Comparison of ENCODE assay signal across 27 mouse cellular contexts in the genomic region with DNA sequence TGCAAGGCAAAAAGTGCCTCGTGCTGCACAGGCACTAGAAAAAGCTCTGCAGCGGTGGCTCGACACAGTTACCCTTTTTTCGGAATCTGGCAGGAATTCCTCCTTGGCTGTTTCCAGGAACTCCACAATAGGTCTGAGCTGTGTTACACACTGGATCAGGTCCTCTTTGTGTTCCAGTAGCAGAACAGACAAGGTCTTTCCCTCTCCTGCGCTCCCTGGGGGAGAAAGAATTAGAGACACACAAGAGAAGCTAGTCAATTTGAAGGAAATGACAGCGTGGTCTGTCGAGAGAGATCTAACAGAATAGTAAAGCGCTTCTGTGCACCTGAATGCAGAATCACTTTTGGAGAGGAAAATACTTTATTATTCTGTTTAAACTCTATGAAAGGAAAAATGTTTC. TPM values are rescaled to one million over a fixed set of nuclear protein-coding genes. Genes with fewer than 3 reads are reported as not detected.
A peak's percentile ranks its signal among the peaks of the same experiment; 100 is the strongest.
DNase-seq lines count a peak whose midpoint lies in the region; ATAC-seq and TF ChIP-seq lines count a peak whose summit lies in the region.
"Had no signal": no experiment of that assay in that cellular context is flagged by ENCODE, and none has a peak within 500 bp of the region (broad histone marks: within the 10 kb centered on the region; RNA-seq: fewer than 3 reads in every experiment).

No protein-coding gene starts in this region.

- DNase-seq in forebrain, postnatal 0 days, result no peak
- DNase-seq in brain, embryonic 14.5 days (ENCODE audit: low read depth), result peak; percentile 64
- DNase-seq in midbrain, embryonic 14.5 days, result peak; percentile 69
- no peak for DNase-seq in adrenal gland, postnatal 25 days
- no peak for DNase-seq in T-cell, adult 2 months (ENCODE audit: low spot score)
- no peak for DNase-seq in layer of hippocampus, adult 9-11 months
- DNase-seq: adrenal gland, adult 2 months; adrenal gland, postnatal 10 days; adrenal gland, postnatal 36 days; B cell, adult 2 months; cerebellum, adult 11 months; cerebellum, adult 18-20 months; cerebellum, adult 8-10 months; cerebellum, adult 9-11 months; cerebellum, postnatal 14 days; cerebellum, postnatal 36 days had no signal

- no peak overlapping the region for H3K4me3 ChIP-seq in forebrain, postnatal 0 days (ENCODE audit: low read depth, low read length)
- no peak overlapping the region for H3K4me3 ChIP-seq in forebrain, embryonic 15.5 days
- H3K4me3 ChIP-seq in midbrain, embryonic 14.5 days (replicated peaks; ENCODE audit: low read depth, low read length), result no peak overlapping the region
- no peak overlapping the region for H3K4me3 ChIP-seq in midbrain, embryonic 16.5 days (ENCODE audit: low read depth, low read length)
- H3K4me3 ChIP-seq: embryonic facial prominence, embryonic 10.5 days; embryonic facial prominence, embryonic 12.5 days; forebrain, embryonic 13.5 days had no signal

- 0 out of 2 replicates have a peak, but pooled peaks have one; percentile 4 for TF ChIP-seq CTCF in forebrain, postnatal 0 days (IDR thresholded peaks at IDR 0.05; ENCODE audit: low read depth)
- no peak for TF ChIP-seq CTCF in brain, embryonic 14.5 days (IDR thresholded peaks at IDR 0.05; ENCODE audit: borderline replicate concordance, extremely low read depth, insufficient read depth, insufficient read length)

- 54% methylated on average over 8 of the region's 8 CpGs for WGBS in forebrain, postnatal 0 days
- WGBS in forebrain, embryonic 15.5 days, result 63% methylated on average over 8 of the region's 8 CpGs
- WGBS in midbrain, embryonic 14.5 days, result 48% methylated on average over 8 of the region's 8 CpGs
- 39% methylated on average over 8 of the region's 8 CpGs for WGBS in midbrain, embryonic 16.5 days

- no peaks in the 10 kb centered on the region for H3K36me3 ChIP-seq in forebrain, postnatal 0 days (ENCODE audit: insufficient read depth)
- H3K36me3 ChIP-seq in forebrain, embryonic 15.5 days, result no peaks in the 10 kb centered on the region
- H3K36me3 ChIP-seq in midbrain, embryonic 14.5 days (ENCODE audit: control insufficient read depth, insufficient read depth, low read length), result no peaks in the 10 kb centered on the region
- H3K36me3 ChIP-seq in midbrain, embryonic 16.5 days (ENCODE audit: control insufficient read depth, insufficient read depth, low read length), result no peaks in the 10 kb centered on the region
- H3K36me3 ChIP-seq: embryonic facial prominence, embryonic 12.5 days had no signal

- no peak for TF ChIP-seq POLR2A in brain, embryonic 14.5 days (IDR thresholded peaks at IDR 0.05; ENCODE audit: borderline replicate concordance, extremely low read depth, insufficient read depth, insufficient read length, poor library complexity, severe bottlenecking)

- H3K9me3 ChIP-seq in forebrain, postnatal 0 days (ENCODE audit: low read length), result no peaks in the 10 kb centered on the region
- no peaks in the 10 kb centered on the region for H3K9me3 ChIP-seq in forebrain, embryonic 15.5 days
- H3K9me3 ChIP-seq in midbrain, embryonic 14.5 days (ENCODE audit: control insufficient read depth, low read length), result no peaks in the 10 kb centered on the region
- no peaks in the 10 kb centered on the region for H3K9me3 ChIP-seq in midbrain, embryonic 16.5 days (replicated peaks; ENCODE audit: control insufficient read depth, low read length, poor library complexity, severe bottlenecking)
- H3K9me3 ChIP-seq: embryonic facial prominence, embryonic 10.5 days; embryonic facial prominence, embryonic 12.5 days; forebrain, embryonic 13.5 days; G1E had no signal

- no peak overlapping the region for H3K9ac ChIP-seq in forebrain, postnatal 0 days
- H3K9ac ChIP-seq in forebrain, embryonic 15.5 days (replicated peaks), result no peak overlapping the region
- H3K9ac ChIP-seq in midbrain, embryonic 14.5 days (replicated peaks; ENCODE audit: low read length), result no peak overlapping the region; the same call in 1 of the 2 replicates
- no peak overlapping the region for H3K9ac ChIP-seq in midbrain, embryonic 16.5 days (ENCODE audit: low read depth, low read length)
- H3K9ac ChIP-seq: embryonic facial prominence, embryonic 12.5 days; forebrain, embryonic 13.5 days had no signal

- H3K27ac ChIP-seq in forebrain, postnatal 0 days (ENCODE audit: low read depth, low read length), result no peak overlapping the region
- H3K27ac ChIP-seq in forebrain, embryonic 15.5 days (replicated peaks), result no peak overlapping the region
- peak overlapping the region; percentile 46 for H3K27ac ChIP-seq in midbrain, embryonic 14.5 days (replicated peaks; ENCODE audit: low read depth, low read length)
- peak overlapping the region; percentile 71 for H3K27ac ChIP-seq in midbrain, embryonic 16.5 days (ENCODE audit: low read length)
- H3K27ac ChIP-seq: embryonic facial prominence, embryonic 10.5 days; embryonic facial prominence, embryonic 12.5 days; forebrain, embryonic 13.5 days had no signal

- no peak overlapping the region for H3K4me2 ChIP-seq in forebrain, postnatal 0 days (ENCODE audit: low read depth)
- H3K4me2 ChIP-seq in forebrain, embryonic 15.5 days (replicated peaks), result no peak overlapping the region
- no peak overlapping the region for H3K4me2 ChIP-seq in midbrain, embryonic 14.5 days (ENCODE audit: low read length)
- H3K4me2 ChIP-seq in midbrain, embryonic 16.5 days (ENCODE audit: low read length), result no peak overlapping the region
- H3K4me2 ChIP-seq: embryonic facial prominence, embryonic 12.5 days; forebrain, embryonic 13.5 days had no signal

- no peaks in the 10 kb centered on the region for H3K4me1 ChIP-seq in forebrain, postnatal 0 days (ENCODE audit: insufficient read depth)
- H3K4me1 ChIP-seq in forebrain, embryonic 15.5 days, result 0 out of 2 replicates have a peak, but pooled peaks cover 2% of the 10 kb centered on the region
- H3K4me1 ChIP-seq in midbrain, embryonic 14.5 days (ENCODE audit: control insufficient read depth, insufficient read depth, low read length), result peaks cover 23% of the 10 kb centered on the region
- H3K4me1 ChIP-seq in midbrain, embryonic 16.5 days (ENCODE audit: control insufficient read depth, insufficient read depth, low read length), result peaks cover 7% of the 10 kb centered on the region
- H3K4me1 ChIP-seq: embryonic facial prominence, embryonic 10.5 days had no signal

- no peak for ATAC-seq in forebrain, postnatal 0 days
- ATAC-seq in forebrain, embryonic 15.5 days (replicated peaks), result no peak
- no peak; the same call in 1 of the 2 replicates for ATAC-seq in midbrain, embryonic 14.5 days (ENCODE audit: low FRiP score, low TSS enrichment)
- peak; percentile 76; the same call in 1 of the 2 replicates for ATAC-seq in midbrain, embryonic 16.5 days
- ATAC-seq: CD4-positive, CD25-positive, alpha-beta regulatory T cell, adult 4 months; forebrain, embryonic 13.5 days; forebrain, embryonic 16.5 days; Patski had no signal

- no peaks in the 10 kb centered on the region for H3K27me3 ChIP-seq in forebrain, postnatal 0 days (ENCODE audit: insufficient read depth, low read length)
- no peaks in the 10 kb centered on the region for H3K27me3 ChIP-seq in forebrain, embryonic 15.5 days
- no peaks in the 10 kb centered on the region for H3K27me3 ChIP-seq in midbrain, embryonic 14.5 days (ENCODE audit: control insufficient read depth, insufficient read depth, low read length)
- no peaks in the 10 kb centered on the region for H3K27me3 ChIP-seq in midbrain, embryonic 16.5 days (ENCODE audit: control insufficient read depth, insufficient read depth, low read depth, low read length)
- H3K27me3 ChIP-seq: CH12.LX; embryonic facial prominence, embryonic 12.5 days; forebrain, embryonic 13.5 days; Patski had no signal

RNA-seq across cellular contexts. Expression of gene Zbtb40, which starts 41.6 kb away (rescaled TPM):
- 6.2 and 6.8 TPM in 2 replicates for total RNA-seq in forebrain, postnatal 0 days (2014; rRNA removed)
- polyA plus RNA-seq in forebrain, postnatal 0 days (2015; fragmentation: Nextera tagmentation; extraction: Ambion mirVana), result 0.58 and 0.87 TPM in 2 replicates
- polyA plus RNA-seq in forebrain, embryonic 15.5 days (2015; fragmentation: Nextera tagmentation; extraction: Ambion mirVana), result 5.1 and 5.7 TPM in 2 replicates
- polyA plus RNA-seq in brain, embryonic 14.5 days (2012; rRNA removed), result 8.5 and 12.5 TPM in 2 replicates
- polyA plus RNA-seq in midbrain, embryonic 14.5 days (2014; fragmentation: Nextera tagmentation; extraction: Ambion mirVana), result 3.4 and 4.3 TPM in 2 replicates
- polyA plus RNA-seq in midbrain, embryonic 16.5 days (2015; fragmentation: Nextera tagmentation; extraction: Ambion mirVana), result 3.6 and 4.6 TPM in 2 replicates
- total RNA-seq in adrenal gland, postnatal 25 days (2021), result 13.8 and 14.4 TPM in 2 replicates

RNA-seq across cellular contexts. Expression of gene Epha8, which starts 50.4 kb away (rescaled TPM):
- total RNA-seq in forebrain, postnatal 0 days (2014; rRNA removed), result 20.5 and 23.9 TPM in 2 replicates
- 6.6 and 9.5 TPM in 2 replicates for polyA plus RNA-seq in forebrain, postnatal 0 days (2015; fragmentation: Nextera tagmentation; extraction: Ambion mirVana)
- polyA plus RNA-seq in forebrain, embryonic 15.5 days (2015; fragmentation: Nextera tagmentation; extraction: Ambion mirVana), result 4.6 and 5.1 TPM in 2 replicates
- 28.5 and 33.9 TPM in 2 replicates for polyA plus RNA-seq in brain, embryonic 14.5 days (2012; rRNA removed)
- polyA plus RNA-seq in midbrain, embryonic 14.5 days (2014; fragmentation: Nextera tagmentation; extraction: Ambion mirVana), result 18.5 and 20.5 TPM in 2 replicates
- polyA plus RNA-seq in midbrain, embryonic 16.5 days (2015; fragmentation: Nextera tagmentation; extraction: Ambion mirVana), result 18.4 and 20.7 TPM in 2 replicates
- total RNA-seq in adrenal gland, postnatal 25 days (2021), result 0.33 and 0.43 TPM in 2 replicates
- total RNA-seq: CH12.LX; common myeloid progenitor, adult 5-6 weeks had no signal
- polyA plus RNA-seq: CD4-positive, CD25-positive, alpha-beta regulatory T cell, adult 4 months; G1E; Patski had no signal

Comparison
In these comparisons a context has a peak if more than half of its experiments do, and no peak if none do; other contexts are left out.
1. DNase-seq: peak in brain, embryonic 14.5 days (single experiment) and midbrain, embryonic 14.5 days (single experiment); none in forebrain, postnatal 0 days (single experiment), adrenal gland, postnatal 25 days (single experiment), T-cell, adult 2 months (single experiment) and layer of hippocampus, adult 9-11 months (single experiment).
2. H3K27ac ChIP-seq: peak in midbrain, embryonic 14.5 days (single experiment) and midbrain, embryonic 16.5 days (single experiment); none in forebrain, postnatal 0 days (single experiment) and forebrain, embryonic 15.5 days (single experiment).